Mouse (Mus musculus): ENCODE measurements at regions not wholly inside any gene's neighbourhood (a gene's known extent, or its start where the extent isn't known, plus 50 kb on each side); places are given as distances from the start of the nearest gene placed in this dataset.

GRCm38 (mm10) chr2:48476777-48477176 lies 337.1 kb upstream of the Acvr2a start:
- no peak for TF ChIP-seq POLR2A (IDR thresholded peaks at IDR 0.05; ENCODE audit: borderline replicate concordance, insufficient read depth, low read length)
- no peak for TF ChIP-seq CTCF (IDR thresholded peaks at IDR 0.05; ENCODE audit: borderline replicate concordance, insufficient read depth, low read depth, low read length)
